Mouse (Mus musculus) gastrocnemius, adult 2 months (tissue): ENCODE data around the gene Tjap1. TPM values are rescaled to one million over a fixed set of nuclear protein-coding genes. Genes with fewer than 3 reads are reported as not detected.
A peak's percentile ranks its signal among the peaks of the same experiment; 100 is the strongest.

Experiments used
- DNase-seq: peaks from one replicate; pipeline ENCODE4 v3.0.0; 2022
- H3K27ac ChIP-seq: fragments of 200-600 bp; 2 replicates; pipeline ENCODE4 v1.8.1; 2022; ENCODE audit warnings: mild to moderate bottlenecking
- H3K4me3 ChIP-seq: fragments of 200-600 bp; 2 replicates; pipeline ENCODE4 v1.8.1; 2022; ENCODE audit warnings: mild to moderate bottlenecking, moderate library complexity
- CTCF ChIP-seq: fragments of 200-600 bp; IDR thresholded peaks from 2 replicates; pipeline ENCODE4 v1.8.1; 2022; ENCODE audit warnings: antibody characterized with exemption, mild to moderate bottlenecking, moderate library complexity
- intact Hi-C: fragments of 180-260 bp; cut with DNase I; formaldehyde crosslinking; loops from one replicate; pipeline ENCODE4 v1.15.1; 2025
- total RNA-seq, 2 experiments: library from RNA; stranded (reverse); gene quantifications; 2 replicates each; pipeline ENCODE4 v1.2.3; 2021

Tjap1 gene
- total RNA-seq, 2 experiments from 2014 or later = 37.2 to 43.8 TPM

DNA sequence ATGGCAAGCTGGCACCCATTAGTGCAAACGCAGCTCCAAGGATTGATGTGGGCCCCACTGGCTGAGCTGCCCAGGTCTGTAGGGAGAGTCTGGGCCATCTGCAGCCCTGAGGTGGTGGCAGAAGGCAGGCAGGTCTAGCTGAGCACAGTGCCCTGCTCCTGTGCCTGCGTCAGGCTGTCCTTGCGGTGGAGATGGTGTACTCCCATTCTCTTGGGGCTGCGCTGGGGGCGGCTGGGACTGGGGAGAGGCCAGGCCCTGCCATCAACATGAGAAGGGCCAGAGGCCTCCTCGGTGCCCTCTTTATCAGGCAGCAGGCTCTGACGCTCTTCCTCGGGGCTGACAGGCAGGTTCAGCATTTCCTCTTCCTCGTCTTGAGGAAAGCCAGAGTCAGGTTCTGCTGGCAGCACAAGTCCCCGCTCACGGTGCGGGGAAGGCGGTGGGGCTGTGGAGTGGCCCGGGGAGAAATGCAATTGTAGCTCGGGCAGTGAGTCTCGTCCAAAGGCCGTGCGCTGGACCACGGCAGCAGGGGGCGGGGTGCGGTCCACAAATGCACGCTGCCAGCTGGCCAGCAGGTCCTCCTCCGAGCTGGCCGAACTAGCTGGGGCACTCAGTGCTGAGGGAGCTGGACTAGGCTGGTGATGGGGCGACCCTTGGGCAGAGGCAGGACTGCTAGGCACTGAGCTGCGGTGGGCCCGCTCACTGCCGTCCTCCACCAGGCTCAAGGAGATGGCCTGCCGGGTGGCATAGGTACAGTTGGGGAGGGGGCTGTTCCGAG lies 24.4 kb downstream of the Tjap1 start:
- no peak overlapping the region for H3K4me3 ChIP-seq
- intact Hi-C loops = no loop called here
- H3K27ac ChIP-seq = no peak overlapping the region
- DNase-seq = no peak
- no peak for TF ChIP-seq CTCF

DNA sequence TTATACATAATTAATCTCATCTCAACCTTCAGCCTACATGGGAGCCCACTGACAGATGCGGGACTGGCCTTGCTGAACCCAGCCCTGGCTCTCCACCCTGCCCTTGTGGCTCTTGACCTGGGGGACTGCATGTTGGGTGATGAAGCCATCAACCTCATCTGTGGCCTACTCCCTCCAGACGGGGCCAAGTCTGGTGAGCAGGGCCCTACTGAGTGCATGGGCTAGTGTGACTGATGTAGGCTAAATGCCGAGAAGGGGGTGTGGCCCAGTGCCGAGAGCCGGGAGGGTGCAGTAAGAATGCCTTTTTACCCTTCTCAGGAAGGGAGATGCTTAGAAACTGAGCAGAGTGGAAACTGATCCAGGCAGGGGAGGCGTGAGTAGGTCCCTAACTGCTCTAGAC lies 27.7 kb downstream of the Tjap1 start:
- DNase-seq = no peak
- Histone ChIP-seq H3K4me3 (no peak overlapping the region), H3K27ac (no peak overlapping the region)
- intact Hi-C loops = no loop called here
- TF ChIP-seq CTCF = no peak

DNA sequence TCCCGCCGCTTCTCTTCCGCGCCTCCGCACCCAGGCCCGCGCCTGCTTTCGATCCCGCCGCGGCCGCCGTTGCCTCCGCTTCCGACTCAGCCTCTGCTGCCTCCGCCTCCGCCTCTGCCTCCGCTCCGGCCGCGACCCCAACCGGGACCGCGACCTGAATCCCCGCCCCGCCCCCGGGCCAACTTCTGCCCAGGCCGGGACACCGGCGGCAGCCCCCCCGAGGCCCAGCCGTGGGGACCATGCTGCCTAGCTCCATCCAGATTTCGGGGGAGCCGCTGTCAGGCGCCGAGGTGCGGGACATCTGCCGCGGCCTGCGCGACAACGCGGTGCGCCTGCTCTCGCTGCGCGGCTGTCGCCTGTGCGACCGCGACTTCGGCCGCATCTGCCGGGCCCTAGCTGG lies 28.7 kb downstream of the Tjap1 start:
- no peak for TF ChIP-seq CTCF
- peak overlapping the region; percentile 38; the same call in 1 of the 2 replicates for H3K27ac ChIP-seq
- DNase-seq = no peak
- intact Hi-C loops = no loop called here
- peak overlapping the region; percentile 72 for H3K4me3 ChIP-seq

DNA sequence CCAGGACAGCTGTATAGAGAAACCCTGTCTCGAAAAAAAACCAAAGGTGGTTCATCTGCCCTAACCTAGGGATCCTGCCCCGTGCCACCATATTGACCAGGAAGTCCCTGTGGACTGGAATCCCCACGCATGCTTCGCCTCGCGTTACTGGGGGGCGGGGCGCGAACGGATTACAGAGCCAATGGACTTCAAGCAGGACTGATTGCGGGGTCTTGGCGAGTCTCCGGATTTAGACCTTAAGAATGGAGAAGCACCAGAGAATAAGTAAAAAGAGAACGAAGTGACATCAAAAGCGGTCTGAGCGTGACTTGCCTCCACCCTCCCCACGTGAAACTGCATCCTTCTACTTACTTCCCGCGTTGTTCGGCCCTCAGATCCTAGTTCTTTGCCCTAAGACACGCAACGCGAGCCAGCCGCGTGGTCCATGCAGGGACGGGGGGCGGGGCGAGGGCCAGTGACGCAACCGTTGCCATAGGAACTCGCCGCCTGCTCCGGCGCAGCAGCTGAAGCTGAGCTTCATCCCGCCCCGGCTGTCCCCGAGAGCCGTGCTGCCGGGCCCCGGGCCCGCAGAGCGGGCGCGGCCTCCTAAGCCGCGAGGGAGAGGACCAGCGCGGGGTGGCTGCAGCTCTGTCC lies 29.3 kb downstream of the Tjap1 start, which contains the start of gene Lrrc73:
Gene Lrrc73 (plus strand): TSS at position 80 of the 633 bp plus-strand sequence.
- intact Hi-C loops = no loop called here

DNA sequence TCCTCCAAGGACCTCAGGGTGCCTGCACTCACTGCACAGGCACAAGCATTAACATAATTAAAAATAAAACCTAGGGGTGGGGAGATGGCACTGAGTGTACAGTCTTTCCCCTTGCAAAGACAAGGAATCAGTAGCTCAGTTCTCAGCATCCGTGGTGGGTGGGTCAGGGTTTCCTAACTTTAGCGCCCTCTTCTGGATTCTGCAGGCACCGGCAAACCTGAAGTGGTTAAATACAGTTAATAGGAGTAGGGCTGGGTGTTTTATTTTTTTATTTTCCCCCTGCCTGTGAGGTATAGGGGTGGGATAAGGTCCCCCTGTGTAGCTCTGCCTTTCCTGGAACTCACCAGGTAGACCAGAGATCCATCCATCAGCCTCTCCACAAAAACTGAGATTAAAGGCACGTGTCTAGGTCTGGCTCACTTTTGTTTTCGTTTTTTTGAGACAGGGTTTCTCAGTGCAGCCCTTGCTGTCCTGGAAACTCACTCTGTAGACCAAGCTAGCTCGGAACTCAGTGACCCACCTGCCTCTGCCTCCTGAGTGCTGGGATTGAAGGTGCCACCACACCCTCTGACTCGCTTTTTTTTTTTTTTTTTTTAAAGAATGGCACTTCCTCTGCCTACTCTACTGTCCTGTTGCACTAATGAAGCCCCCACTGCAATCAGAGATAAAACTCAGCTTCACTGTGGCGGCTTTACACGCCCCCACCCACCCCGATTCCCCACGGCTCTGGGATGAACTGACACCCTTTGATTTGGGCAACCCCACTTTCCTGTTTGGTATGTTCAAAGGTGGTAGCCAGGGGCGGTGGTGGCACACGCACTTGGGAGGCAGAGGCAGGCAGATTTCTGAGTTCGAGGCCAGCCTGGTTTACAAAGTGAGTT lies 30.0 kb downstream of the Tjap1 start:
- H3K27ac ChIP-seq = no peak overlapping the region
- peak overlapping the region; percentile 72 for H3K4me3 ChIP-seq
- DNase-seq = no peak
- TF ChIP-seq CTCF = peak; percentile 52
- intact Hi-C loops = no loop called here

More for the DNA sequence above, 29.3 kb downstream of the Tjap1 start, which contains the start of gene Lrrc73:
- H3K4me3 ChIP-seq = peak within 1 kb of the TSS; percentile 72
- peak; percentile 95 for DNase-seq
- H3K27ac ChIP-seq = peak within 1 kb of the TSS; percentile 38; the same call in 1 of the 2 replicates
- no peak for TF ChIP-seq CTCF

DNA sequence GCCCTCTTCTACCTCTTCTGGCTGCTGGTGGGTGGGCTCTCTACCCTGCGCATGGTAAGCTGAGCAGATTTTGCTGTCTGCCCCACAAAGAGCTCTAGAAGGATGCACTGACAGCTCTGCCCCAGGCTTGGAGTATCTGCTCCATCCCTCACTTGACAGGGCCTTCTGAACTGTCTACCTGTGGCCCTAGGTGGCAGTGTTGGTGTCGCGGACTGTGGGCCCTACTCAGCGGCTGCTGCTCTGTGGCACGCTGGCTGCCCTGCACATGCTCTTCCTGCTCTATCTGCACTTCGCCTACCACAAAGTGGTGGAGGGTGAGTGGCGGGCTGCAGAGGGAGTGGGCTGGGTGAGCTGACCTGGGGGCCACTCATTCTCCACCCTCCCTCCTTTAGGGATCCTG lies 31.7 kb downstream of the Tjap1 start:
- intact Hi-C loops = no loop called here
- H3K27ac ChIP-seq = no peak overlapping the region
- TF ChIP-seq CTCF = no peak
- DNase-seq = no peak
- H3K4me3 ChIP-seq = no peak overlapping the region

DNA sequence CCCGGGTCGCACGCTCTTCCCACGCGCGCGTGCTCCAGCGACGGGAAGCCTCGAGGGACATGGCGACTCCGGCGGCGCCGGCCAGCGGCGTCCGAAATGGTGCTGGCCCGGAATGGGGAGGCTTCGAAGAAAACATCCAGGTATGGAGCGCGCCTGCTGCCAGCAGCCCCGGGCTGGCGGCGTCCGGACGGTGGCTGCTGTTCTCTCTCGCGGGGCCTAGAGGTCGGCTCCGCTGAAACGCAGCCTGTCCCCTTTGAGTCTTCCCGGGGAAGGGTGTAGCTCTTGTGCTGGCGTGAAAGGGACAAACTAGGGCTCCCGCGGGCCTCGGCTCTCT lies 34.7 kb downstream of the Tjap1 start:
- TF ChIP-seq CTCF = no peak
- intact Hi-C loops = no loop called here
- Histone ChIP-seq H3K4me3 (peak overlapping the region; percentile 99), H3K27ac (peak overlapping the region; percentile 97)
- DNase-seq = no peak

DNA sequence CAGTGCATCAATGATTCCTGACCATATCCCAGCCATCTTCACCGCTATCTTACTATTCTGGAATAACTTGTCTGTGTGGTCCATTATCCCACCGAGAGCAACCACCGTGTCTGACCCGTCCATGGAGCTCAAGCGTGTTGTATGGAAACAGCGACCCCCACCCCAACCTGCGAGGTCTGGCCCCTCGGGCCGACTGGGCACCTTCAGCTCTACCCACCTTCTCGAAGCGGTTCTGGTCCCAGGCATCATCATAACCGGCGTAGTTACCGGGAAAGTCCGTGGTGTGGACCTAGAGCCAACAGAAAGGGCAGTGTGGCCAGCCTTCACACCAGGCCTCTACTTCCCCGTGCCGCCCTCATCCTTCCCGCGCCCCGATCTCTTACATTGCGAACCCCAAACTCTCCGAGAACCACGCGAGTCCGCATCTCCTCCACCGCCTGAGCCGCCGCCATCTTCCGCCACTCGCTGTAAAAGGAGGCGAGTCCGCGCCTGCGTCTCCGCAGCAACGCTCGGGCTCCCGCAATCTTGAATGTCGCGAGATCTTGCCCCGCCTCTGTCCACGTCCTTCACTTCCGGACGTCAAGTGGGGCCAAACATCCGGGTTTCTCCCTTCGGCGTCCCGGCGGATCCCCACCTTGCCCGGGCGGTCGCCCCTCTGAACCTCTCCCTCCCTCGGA lies 35.2 kb downstream of the Tjap1 start, which contains the start of the genes Polr1c and Yipf3:
Gene Polr1c (minus strand): TSS at position 543 of the 677 bp plus-strand sequence.
Gene Yipf3 (plus strand): TSS at position 569 of the 677 bp plus-strand sequence.
- Histone ChIP-seq H3K4me3 (peak within 1 kb of the TSS; percentile 99), H3K27ac (peak within 1 kb of the TSS; percentile 97)
- peak; percentile 97 for DNase-seq
- intact Hi-C loops = loop anchor here (2.0 kb wide), 1 partner anchor 33 kb away; no protein-coding TSS in a partner anchor
- no peak for TF ChIP-seq CTCF

DNA sequence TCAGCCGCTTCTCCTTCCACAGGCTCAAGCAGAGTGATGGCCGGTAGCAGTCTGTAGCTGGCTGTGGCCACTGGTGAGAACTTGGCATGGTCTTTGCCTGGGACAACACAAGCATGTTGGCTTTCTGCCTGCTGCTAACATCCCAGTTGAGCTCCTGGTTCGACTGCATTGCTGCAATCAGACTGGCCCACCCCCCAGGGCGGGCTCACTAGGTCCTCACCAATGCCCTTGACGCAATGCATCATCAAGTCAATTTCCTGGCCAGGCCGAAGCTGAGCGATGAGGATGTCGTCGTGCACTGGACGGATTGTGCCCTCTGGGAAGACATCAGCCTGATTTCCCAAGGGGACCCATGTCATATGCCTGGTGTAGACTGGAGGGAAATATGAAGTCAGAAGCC lies 38.2 kb downstream of the Tjap1 start:
- Histone ChIP-seq H3K27ac (no peak overlapping the region), H3K4me3 (no peak overlapping the region)
- intact Hi-C loops = no loop called here
- no peak for DNase-seq
- no peak for TF ChIP-seq CTCF

DNA sequence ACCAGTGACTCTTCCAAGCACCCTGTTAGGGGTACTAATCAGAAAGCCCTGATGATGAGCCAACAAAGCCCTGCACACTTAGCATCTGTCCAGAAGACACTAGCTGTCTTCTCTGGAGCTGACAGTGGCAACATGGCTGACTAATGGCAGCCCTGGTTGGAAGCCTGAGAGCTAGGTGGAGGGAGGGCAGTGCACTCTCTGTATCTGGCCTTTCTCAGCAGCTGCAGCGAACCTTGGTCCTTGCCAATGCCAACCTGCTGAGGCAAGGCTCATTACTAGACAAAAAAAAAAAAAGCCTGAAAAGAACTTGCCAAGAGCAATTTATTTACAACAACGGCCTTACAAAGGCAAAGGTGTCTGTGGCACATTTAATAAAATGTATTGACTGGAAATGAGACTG lies 39.2 kb downstream of the Tjap1 start:
- DNase-seq = no peak
- intact Hi-C loops = no loop called here
- TF ChIP-seq CTCF = no peak
- Histone ChIP-seq H3K27ac (no peak overlapping the region), H3K4me3 (no peak overlapping the region)

DNA sequence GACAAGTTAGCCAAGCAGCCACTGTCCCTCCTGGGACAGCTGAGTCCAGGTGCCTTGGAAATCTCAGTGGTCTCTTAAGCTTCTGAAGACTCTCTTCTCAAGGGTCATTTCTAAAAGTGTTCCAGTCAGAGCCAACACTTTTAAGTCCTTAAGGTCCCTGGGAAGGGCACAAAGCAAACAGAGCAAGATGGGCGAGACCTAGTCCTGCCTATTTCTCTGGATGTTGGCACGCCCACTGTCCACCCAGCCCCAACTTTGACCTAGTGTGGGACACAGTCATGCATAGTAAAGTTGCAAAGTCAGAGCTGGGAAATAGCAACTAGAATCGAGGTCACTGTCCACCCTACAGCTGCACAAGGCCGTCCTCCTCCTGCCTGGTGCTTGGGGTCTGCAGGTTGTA lies 39.8 kb downstream of the Tjap1 start:
- Histone ChIP-seq H3K4me3 (no peak overlapping the region), H3K27ac (no peak overlapping the region)
- DNase-seq = no peak
- intact Hi-C loops = no loop called here
- no peak for TF ChIP-seq CTCF

DNA sequence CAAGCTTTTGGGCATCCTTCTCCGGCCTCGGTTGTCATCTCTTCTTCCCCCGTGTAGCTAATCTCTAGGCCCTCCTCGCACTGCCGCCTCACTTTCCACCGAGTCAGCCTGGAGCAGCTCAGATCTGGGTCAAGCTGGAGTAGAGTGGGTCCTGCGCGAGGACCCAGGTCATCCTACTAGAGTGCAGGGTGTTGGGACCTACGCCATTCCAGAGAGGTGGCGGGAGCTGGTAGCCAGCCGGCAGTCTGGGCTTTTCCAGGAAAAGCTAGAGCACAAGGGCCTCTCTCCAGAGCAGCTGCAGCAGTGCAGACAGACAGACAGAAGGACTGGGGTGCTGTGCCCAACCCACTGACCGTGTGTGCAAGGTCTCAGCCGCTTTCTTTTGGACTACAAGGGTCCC lies 40.6 kb downstream of the Tjap1 start:
- no peak for TF ChIP-seq CTCF
- Histone ChIP-seq H3K4me3 (no peak overlapping the region), H3K27ac (no peak overlapping the region)
- no peak for DNase-seq
- intact Hi-C loops = no loop called here
